Mouse (Mus musculus) neural tube, embryonic 14.5 days (tissue): ENCODE data around the gene Mpp2. TPM values are rescaled to one million over a fixed set of nuclear protein-coding genes. Genes with fewer than 3 reads are reported as not detected.
A peak's percentile ranks its signal among the peaks of the same experiment; 100 is the strongest.

Experiments used
- ATAC-seq: fragments of 200-750 bp; cut with Nextera tagmentation; 2 replicates; pipeline ENCODE4 v1.8.0; 2017; ENCODE audit warnings: low read depth, mild to moderate bottlenecking, moderate TSS enrichment, moderate library complexity
- H3K27ac ChIP-seq: fragments of 300-500 bp; sonication (generic); 2 replicates; pipeline ENCODE4 v1.5.1; 2014; ENCODE audit warnings: low read depth, mild to moderate bottlenecking, control low read depth, low read length, moderate library complexity, mixed read lengths
- H3K27me3 ChIP-seq: fragments of 300-500 bp; sonication (generic); 2 replicates; pipeline ENCODE4 v1.6.1; 2014; ENCODE audit warnings: low read length; ENCODE audit not compliant: control insufficient read depth, insufficient read depth
- H3K36me3 ChIP-seq: fragments of 300-500 bp; sonication (generic); 2 replicates; pipeline ENCODE4 v1.6.1; 2014; ENCODE audit warnings: low read length, mixed read lengths; ENCODE audit not compliant: control insufficient read depth, insufficient read depth
- H3K4me1 ChIP-seq: fragments of 300-500 bp; sonication (generic); 2 replicates; pipeline ENCODE4 v1.6.1; 2014; ENCODE audit warnings: low read length; ENCODE audit not compliant: control insufficient read depth, insufficient read depth
- H3K4me2 ChIP-seq: fragments of 300-500 bp; sonication (generic); 2 replicates; pipeline ENCODE4 v1.6.1; 2014; ENCODE audit warnings: mild to moderate bottlenecking, low read depth, low read length, control low read depth
- H3K4me3 ChIP-seq: fragments of 300-500 bp; sonication (generic); 2 replicates; pipeline ENCODE4 v1.5.1; 2014; ENCODE audit warnings: low read depth, low read length, control low read depth, mixed read lengths
- H3K9ac ChIP-seq: fragments of 300-500 bp; sonication (generic); replicated peaks from 2 replicates; pipeline ENCODE4 v1.6.1; 2014; ENCODE audit warnings: low read depth, mild to moderate bottlenecking, control low read depth, low read length, mixed read lengths
- H3K9me3 ChIP-seq: fragments of 300-500 bp; sonication (generic); 2 replicates; pipeline ENCODE4 v1.6.1; 2016; ENCODE audit warnings: low read length; ENCODE audit not compliant: control insufficient read depth
- WGBS: fragments of 180-500 bp; shearing (Covaris S2); extraction: QIAGEN DNeasy Blood & Tissue Kit; methylation state at CpG from one replicate; pipeline ENCODE4 v1.1.7; 2014; 5-methylcytosine and 5-hydroxymethylcytosine counted together
- polyA plus RNA-seq: library from polyadenylated mRNA; unstranded; fragments of >200 nt; fragmentation: Nextera tagmentation; extraction: Ambion mirVana; gene quantifications from 2 replicates; pipeline ENCODE4 v1.2.1, GENCODE M21; 2014

The Mpp2 gene
- polyA plus RNA-seq, result 25.4 and 25.7 TPM in 2 replicates

GRCm38 (mm10) chr11:102087931-102088898 lies at the start of gene Mpp2:
Gene Mpp2, minus strand, starts transcription at chr11:102088515.
- H3K36me3 ChIP-seq, result no peaks in the 10 kb centered on the region
- peak within 1 kb of the TSS; percentile 72 for H3K4me2 ChIP-seq
- no peaks in the 10 kb centered on the region for H3K27me3 ChIP-seq
- ATAC-seq, result peak; percentile 66
- H3K4me1 ChIP-seq, result peaks cover 4% of the 10 kb centered on the region
- under 1% methylated on average over 49 of the region's 49 CpGs for WGBS
- H3K27ac ChIP-seq, result peak within 1 kb of the TSS; percentile 98
- H3K4me3 ChIP-seq, result peak within 1 kb of the TSS; percentile 56
- H3K9me3 ChIP-seq, result no peaks in the 10 kb centered on the region
- H3K9ac ChIP-seq, result peak within 1 kb of the TSS; percentile 71

- Histone ChIP-seq H3K9ac (0 out of 2 replicates have a peak overlapping the region, but pooled peaks have one; percentile 16), H3K4me1 (no peaks in the 10 kb centered on the region), H3K4me2 (peak overlapping the region; percentile 49), H3K9me3 (no peaks in the 10 kb centered on the region), H3K27ac (no peak overlapping the region), H3K27me3 (0 out of 2 replicates have a peak, but pooled peaks cover 2% of the 10 kb centered on the region), H3K36me3 (no peaks in the 10 kb centered on the region), H3K4me3 (peak overlapping the region; percentile 15)
- ATAC-seq, result 0 out of 2 replicates have a peak, but pooled peaks have one; percentile 38
- WGBS, result 50% methylated on average over 13 of the region's 13 CpGs
These were observed 49.5 kb upstream of the Mpp2 start for GRCm38 (mm10) chr11:102137625-102138446.

GRCm38 (mm10) chr11:102134516-102134915 lies 46.2 kb upstream of the Mpp2 start:
- no peaks in the 10 kb centered on the region for H3K27me3 ChIP-seq
- WGBS, result 23% methylated on average over 4 of the region's 4 CpGs
- H3K36me3 ChIP-seq, result no peaks in the 10 kb centered on the region
- no peak overlapping the region for H3K27ac ChIP-seq
- H3K4me2 ChIP-seq, result no peak overlapping the region
- H3K4me1 ChIP-seq, result no peaks in the 10 kb centered on the region
- no peak overlapping the region; the same call in 1 of the 2 replicates for H3K9ac ChIP-seq
- H3K9me3 ChIP-seq, result no peaks in the 10 kb centered on the region
- no peak overlapping the region for H3K4me3 ChIP-seq
- ATAC-seq, result no peak

- WGBS, result 90% methylated on average over 6 of the region's 6 CpGs
- Histone ChIP-seq H3K27me3 (no peaks in the 10 kb centered on the region), H3K4me1 (no peaks in the 10 kb centered on the region), H3K9ac (no peak overlapping the region), H3K4me2 (no peak overlapping the region), H3K36me3 (no peaks in the 10 kb centered on the region), H3K4me3 (no peak overlapping the region), H3K9me3 (no peaks in the 10 kb centered on the region), H3K27ac (no peak overlapping the region)
- no peak for ATAC-seq
These were observed 29.1 kb upstream of the Mpp2 start for GRCm38 (mm10) chr11:102117386-102117785.

- no peak overlapping the region for H3K27ac ChIP-seq
- H3K9ac ChIP-seq, result no peak overlapping the region
- no peak overlapping the region for H3K4me3 ChIP-seq
- H3K9me3 ChIP-seq, result no peaks in the 10 kb centered on the region
- no peaks in the 10 kb centered on the region for H3K36me3 ChIP-seq
- no peak for ATAC-seq
- no peaks in the 10 kb centered on the region for H3K4me1 ChIP-seq
- 87% methylated on average over 8 of the region's 8 CpGs for WGBS
- H3K4me2 ChIP-seq, result no peak overlapping the region
- H3K27me3 ChIP-seq, result no peaks in the 10 kb centered on the region
These were observed 27.9 kb upstream of the Mpp2 start for GRCm38 (mm10) chr11:102116241-102116640.

GRCm38 (mm10) chr11:102111576-102111975 lies 23.3 kb upstream of the Mpp2 start:
- Histone ChIP-seq H3K9me3 (no peaks in the 10 kb centered on the region), H3K27ac (no peak overlapping the region), H3K9ac (no peak overlapping the region), H3K4me1 (no peaks in the 10 kb centered on the region), H3K36me3 (no peaks in the 10 kb centered on the region), H3K27me3 (peaks cover 24% of the 10 kb centered on the region), H3K4me3 (no peak overlapping the region), H3K4me2 (no peak overlapping the region)
- 89% methylated on average over 5 of the region's 5 CpGs for WGBS
- no peak for ATAC-seq

- Histone ChIP-seq H3K4me2 (no peak within 1 kb of the TSS), H3K27ac (no peak within 1 kb of the TSS), H3K4me3 (no peak within 1 kb of the TSS), H3K27me3 (peaks cover 46% of the 10 kb centered on the region), H3K9me3 (no peaks in the 10 kb centered on the region), H3K36me3 (no peaks in the 10 kb centered on the region), H3K4me1 (no peaks in the 10 kb centered on the region), H3K9ac (no peak within 1 kb of the TSS)
- WGBS, result 9% methylated on average over 9 of the region's 9 CpGs
- no peak for ATAC-seq
These were observed 19.4 kb upstream of the Mpp2 start, which contains the start of gene Pyy for GRCm38 (mm10) chr11:102107732-102108131. Gene Pyy, minus strand, starts transcription at chr11:102107832.

- Histone ChIP-seq H3K36me3 (no peaks in the 10 kb centered on the region), H3K9me3 (no peaks in the 10 kb centered on the region), H3K4me2 (no peak overlapping the region), H3K4me3 (no peak overlapping the region), H3K27ac (no peak overlapping the region), H3K9ac (no peak overlapping the region), H3K27me3 (peaks cover 46% of the 10 kb centered on the region), H3K4me1 (no peaks in the 10 kb centered on the region)
- WGBS, result 3% methylated on average over 21 of the region's 21 CpGs
- ATAC-seq, result no peak
These were observed 18.6 kb upstream of the Mpp2 start for GRCm38 (mm10) chr11:102106911-102107310.
